Mouse (Mus musculus): ENCODE data around the gene Slc25a21. TPM values are rescaled to one million over a fixed set of nuclear protein-coding genes. Genes with fewer than 3 reads are reported as not detected.

Gene Slc25a21
- polyA plus RNA-seq, 1 experiment from 2014 or later: 22.7 TPM

DNA sequence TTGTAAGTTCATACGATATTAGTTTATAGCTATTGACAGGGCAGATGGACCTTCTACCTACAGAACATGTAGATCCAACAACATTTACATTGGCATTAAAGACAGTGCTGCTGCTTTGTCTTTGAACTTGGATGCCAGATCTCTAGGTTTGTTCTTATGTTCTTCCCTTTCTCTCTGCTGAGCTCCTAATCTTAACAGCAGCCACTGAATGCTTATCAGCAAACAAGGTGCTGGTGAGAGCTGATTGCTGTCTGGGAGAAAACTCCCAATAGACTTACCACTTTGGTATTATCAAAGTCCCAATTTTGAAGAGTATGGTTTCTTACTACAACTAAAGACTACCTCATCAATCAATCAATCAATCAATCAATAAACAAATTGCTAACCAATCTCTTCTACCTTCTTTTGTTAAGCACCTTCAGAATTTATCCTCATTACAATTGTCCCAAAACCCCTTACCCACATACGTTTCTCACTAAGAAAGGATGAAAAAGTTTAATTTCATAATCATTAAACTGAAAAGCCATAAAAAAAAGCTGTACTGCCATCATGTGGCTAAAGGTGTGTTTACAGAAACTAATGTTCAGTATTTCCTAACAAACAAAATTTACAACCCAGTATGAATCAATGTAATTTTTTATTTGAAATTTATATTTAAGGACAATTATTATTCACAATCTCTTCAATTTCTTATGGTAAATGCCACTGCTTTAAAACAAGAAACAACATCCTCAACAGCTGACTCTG lies 12.7 kb downstream of the Slc25a21 start:
- Histone ChIP-seq H3K4me3 (replicated peaks) (no peak overlapping the region), H3K4me1 (replicated peaks) (peaks cover 36% of the 10 kb centered on the region), H3K27ac (replicated peaks) (peak overlapping the region; percentile 68), H3K9me3 (replicated peaks) (no peaks in the 10 kb centered on the region), H3K4me2 (peak overlapping the region; percentile 41), H3K36me3 (replicated peaks) (no peaks in the 10 kb centered on the region), H3K27me3 (no peaks in the 10 kb centered on the region), H3K9ac (no peak overlapping the region)
- peak; percentile 67 for ATAC-seq (ENCODE audit: insufficient read depth)
- WGBS (ENCODE audit: insufficient replicate concordance): 38% methylated on average over 2 of the region's 2 CpGs

DNA sequence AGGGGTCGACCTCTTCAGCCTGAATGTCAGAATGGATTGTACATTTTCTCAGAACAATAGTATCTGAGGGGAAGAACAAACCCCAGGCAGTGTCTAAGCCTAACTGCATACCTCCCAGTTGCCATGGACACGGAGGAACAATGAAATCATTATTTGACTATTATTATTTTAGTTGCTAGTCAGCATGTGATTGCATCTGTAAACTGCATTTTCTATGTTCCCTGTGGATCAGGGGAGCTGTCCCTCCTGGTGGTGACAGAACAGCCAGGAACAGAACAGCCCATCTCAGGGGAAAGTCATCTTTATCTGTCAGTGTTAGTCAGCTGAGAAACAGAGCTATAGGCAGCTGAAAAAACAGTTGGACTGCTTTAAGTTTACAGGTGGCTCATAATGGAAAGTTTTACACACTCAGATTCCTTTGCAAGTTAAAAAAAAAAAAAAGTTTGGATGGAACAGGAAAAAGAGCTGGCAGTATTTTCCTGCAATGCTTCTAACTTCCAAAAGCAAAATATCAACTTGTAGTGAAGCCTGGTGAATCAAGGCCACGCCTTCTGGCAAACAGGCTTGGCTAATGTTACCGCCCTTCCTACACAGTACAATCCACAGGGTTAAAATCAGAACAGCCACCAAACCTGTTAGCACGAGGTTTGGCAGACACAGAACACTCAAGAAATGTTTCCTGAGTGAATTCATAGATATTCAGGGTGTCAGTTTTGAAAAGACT lies 17.6 kb downstream of the Slc25a21 start:
- no peaks in the 10 kb centered on the region for H3K9me3 ChIP-seq (replicated peaks)
- H3K4me1 ChIP-seq (replicated peaks): peaks cover 28% of the 10 kb centered on the region
- no peak overlapping the region for H3K27ac ChIP-seq (replicated peaks)
- ATAC-seq (ENCODE audit: insufficient read depth): no peak
- H3K4me2 ChIP-seq: no peak overlapping the region
- WGBS (ENCODE audit: insufficient replicate concordance): 38% methylated on average over 5 of the region's 5 CpGs
- no peak overlapping the region for H3K4me3 ChIP-seq (replicated peaks)
- no peaks in the 10 kb centered on the region for H3K27me3 ChIP-seq
- H3K9ac ChIP-seq: no peak overlapping the region
- H3K36me3 ChIP-seq (replicated peaks): no peaks in the 10 kb centered on the region

GRCm38 (mm10) chr12:57178818-57179217 lies 18.5 kb downstream of the Slc25a21 start:
- Histone ChIP-seq H3K9me3 (replicated peaks) (no peaks in the 10 kb centered on the region), H3K4me3 (replicated peaks) (no peak overlapping the region), H3K36me3 (replicated peaks) (no peaks in the 10 kb centered on the region), H3K27me3 (no peaks in the 10 kb centered on the region), H3K4me1 (replicated peaks) (peaks cover 20% of the 10 kb centered on the region), H3K4me2 (no peak overlapping the region), H3K9ac (no peak overlapping the region), H3K27ac (replicated peaks) (no peak overlapping the region)
- no peak for ATAC-seq (ENCODE audit: insufficient read depth)

- no peak overlapping the region for H3K27ac ChIP-seq (replicated peaks)
- 36% methylated on average over 2 of the region's 2 CpGs for whole genome bisulfite sequencing (ENCODE audit: insufficient replicate concordance)
- H3K4me3 ChIP-seq (replicated peaks): no peak overlapping the region
- H3K36me3 ChIP-seq (replicated peaks): no peaks in the 10 kb centered on the region
- no peaks in the 10 kb centered on the region for H3K27me3 ChIP-seq
- H3K4me2 ChIP-seq: no peak overlapping the region
- no peak for ATAC-seq (ENCODE audit: insufficient read depth)
- H3K9ac ChIP-seq: no peak overlapping the region
- H3K4me1 ChIP-seq (replicated peaks): peaks cover 3% of the 10 kb centered on the region; the same call in 1 of the 2 replicates
- no peaks in the 10 kb centered on the region for H3K9me3 ChIP-seq (replicated peaks)
These were observed 34.0 kb downstream of the Slc25a21 start for GRCm38 (mm10) chr12:57163294-57163693.

- Histone ChIP-seq H3K4me1 (replicated peaks) (peaks cover 3% of the 10 kb centered on the region; the same call in 1 of the 2 replicates), H3K27me3 (no peaks in the 10 kb centered on the region), H3K27ac (replicated peaks) (no peak overlapping the region), H3K4me2 (no peak overlapping the region), H3K36me3 (replicated peaks) (no peaks in the 10 kb centered on the region), H3K4me3 (replicated peaks) (no peak overlapping the region), H3K9ac (no peak overlapping the region), H3K9me3 (replicated peaks) (no peaks in the 10 kb centered on the region)
- WGBS (ENCODE audit: insufficient replicate concordance): 45% methylated on average over 3 of the region's 3 CpGs
- no peak for ATAC-seq (ENCODE audit: insufficient read depth)
These were observed 34.4 kb downstream of the Slc25a21 start for GRCm38 (mm10) chr12:57162840-57163239.

GRCm38 (mm10) chr12:57159904-57160303 lies 37.4 kb downstream of the Slc25a21 start:
- 51% methylated on average over 6 of the region's 6 CpGs for WGBS (ENCODE audit: insufficient replicate concordance)
- Histone ChIP-seq H3K27me3 (no peaks in the 10 kb centered on the region), H3K4me3 (replicated peaks) (no peak overlapping the region), H3K9me3 (replicated peaks) (no peaks in the 10 kb centered on the region), H3K36me3 (replicated peaks) (no peaks in the 10 kb centered on the region), H3K4me1 (replicated peaks) (peaks cover 3% of the 10 kb centered on the region; the same call in 1 of the 2 replicates), H3K9ac (no peak overlapping the region), H3K4me2 (no peak overlapping the region), H3K27ac (replicated peaks) (no peak overlapping the region)
- no peak for ATAC-seq (ENCODE audit: insufficient read depth)

- 60% methylated on average over 3 of the region's 3 CpGs for WGBS (ENCODE audit: insufficient replicate concordance)
- ATAC-seq (ENCODE audit: insufficient read depth): no peak
These were observed 39.0 kb downstream of the Slc25a21 start for GRCm38 (mm10) chr12:57158266-57158665.

GRCm38 (mm10) chr12:57138937-57139336 lies 58.3 kb downstream of the Slc25a21 start:
- Histone ChIP-seq H3K4me2 (no peak overlapping the region), H3K27ac (replicated peaks) (no peak overlapping the region), H3K9ac (no peak overlapping the region), H3K4me3 (replicated peaks) (no peak overlapping the region), H3K36me3 (replicated peaks) (no peaks in the 10 kb centered on the region), H3K4me1 (replicated peaks) (no peaks in the 10 kb centered on the region), H3K9me3 (replicated peaks) (no peaks in the 10 kb centered on the region), H3K27me3 (no peaks in the 10 kb centered on the region)
- 76% methylated on average over 1 of the region's 1 CpGs for WGBS (ENCODE audit: insufficient replicate concordance)
- ATAC-seq (ENCODE audit: insufficient read depth): no peak

More at GRCm38 (mm10) chr12:57158266-57158665, 39.0 kb downstream of the Slc25a21 start:
- H3K9me3 ChIP-seq (replicated peaks): no peaks in the 10 kb centered on the region
- H3K27me3 ChIP-seq: no peaks in the 10 kb centered on the region
- H3K4me2 ChIP-seq: no peak overlapping the region
- no peaks in the 10 kb centered on the region for H3K36me3 ChIP-seq (replicated peaks)
- H3K4me3 ChIP-seq (replicated peaks): no peak overlapping the region
- H3K9ac ChIP-seq: no peak overlapping the region
- no peak overlapping the region for H3K27ac ChIP-seq (replicated peaks)
- 0 out of 2 replicates have a peak, but pooled peaks cover 9% of the 10 kb centered on the region for H3K4me1 ChIP-seq (replicated peaks)

DNA sequence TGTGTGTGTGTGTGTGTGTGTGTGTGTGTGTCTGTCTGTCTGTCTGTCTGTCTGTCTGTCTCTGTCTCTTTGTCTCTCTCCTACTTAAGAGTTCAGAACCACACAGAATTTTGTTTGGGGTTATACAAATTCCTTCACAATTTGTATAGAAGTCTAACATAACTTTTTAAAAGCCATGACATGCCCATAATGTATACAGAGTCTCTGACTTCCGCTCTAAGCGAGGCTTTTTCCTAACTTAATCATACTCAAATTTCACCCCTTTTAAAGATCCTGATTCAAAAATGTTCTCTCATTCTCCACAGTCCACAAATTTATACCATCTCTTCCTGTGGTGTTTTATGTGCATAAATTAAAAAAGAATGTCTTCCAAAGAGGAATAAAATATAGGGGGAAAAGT lies 59.5 kb downstream of the Slc25a21 start:
- no peaks in the 10 kb centered on the region for H3K36me3 ChIP-seq (replicated peaks)
- no peak overlapping the region for H3K9ac ChIP-seq
- H3K27ac ChIP-seq (replicated peaks): no peak overlapping the region
- no peak for ATAC-seq (ENCODE audit: insufficient read depth)
- H3K4me3 ChIP-seq (replicated peaks): no peak overlapping the region
- H3K4me1 ChIP-seq (replicated peaks): no peaks in the 10 kb centered on the region
- 73% methylated on average over 2 of the region's 2 CpGs for WGBS (ENCODE audit: insufficient replicate concordance)
- H3K4me2 ChIP-seq: no peak overlapping the region
- H3K9me3 ChIP-seq (replicated peaks): no peaks in the 10 kb centered on the region
- no peaks in the 10 kb centered on the region for H3K27me3 ChIP-seq

GRCm38 (mm10) chr12:57118602-57119001 lies 78.7 kb downstream of the Slc25a21 start:
- H3K9ac ChIP-seq: no peak overlapping the region
- H3K36me3 ChIP-seq (replicated peaks): no peaks in the 10 kb centered on the region
- no peaks in the 10 kb centered on the region for H3K9me3 ChIP-seq (replicated peaks)
- WGBS (ENCODE audit: insufficient replicate concordance): 60% methylated on average over 8 of the region's 8 CpGs
- no peak overlapping the region for H3K27ac ChIP-seq (replicated peaks)
- no peak overlapping the region for H3K4me3 ChIP-seq (replicated peaks)
- no peak for ATAC-seq (ENCODE audit: insufficient read depth)
- H3K4me1 ChIP-seq (replicated peaks): no peaks in the 10 kb centered on the region
- no peak overlapping the region for H3K4me2 ChIP-seq
- H3K27me3 ChIP-seq: no peaks in the 10 kb centered on the region

GRCm38 (mm10) chr12:57115516-57115915 lies 81.8 kb downstream of the Slc25a21 start:
- H3K9me3 ChIP-seq (replicated peaks): no peaks in the 10 kb centered on the region
- no peak for ATAC-seq (ENCODE audit: insufficient read depth)
- no peak overlapping the region for H3K9ac ChIP-seq
- H3K27ac ChIP-seq (replicated peaks): no peak overlapping the region
- 85% methylated on average over 10 of the region's 10 CpGs for WGBS (ENCODE audit: insufficient replicate concordance)
- H3K4me3 ChIP-seq (replicated peaks): no peak overlapping the region
- no peaks in the 10 kb centered on the region for H3K4me1 ChIP-seq (replicated peaks)
- H3K36me3 ChIP-seq (replicated peaks): no peaks in the 10 kb centered on the region
- H3K4me2 ChIP-seq: no peak overlapping the region
- H3K27me3 ChIP-seq: no peaks in the 10 kb centered on the region

Measured in liver, embryonic 15.5 days (tissue).